Comparison of ENCODE assay signal across 8 mouse cellular contexts in the genomic region with DNA sequence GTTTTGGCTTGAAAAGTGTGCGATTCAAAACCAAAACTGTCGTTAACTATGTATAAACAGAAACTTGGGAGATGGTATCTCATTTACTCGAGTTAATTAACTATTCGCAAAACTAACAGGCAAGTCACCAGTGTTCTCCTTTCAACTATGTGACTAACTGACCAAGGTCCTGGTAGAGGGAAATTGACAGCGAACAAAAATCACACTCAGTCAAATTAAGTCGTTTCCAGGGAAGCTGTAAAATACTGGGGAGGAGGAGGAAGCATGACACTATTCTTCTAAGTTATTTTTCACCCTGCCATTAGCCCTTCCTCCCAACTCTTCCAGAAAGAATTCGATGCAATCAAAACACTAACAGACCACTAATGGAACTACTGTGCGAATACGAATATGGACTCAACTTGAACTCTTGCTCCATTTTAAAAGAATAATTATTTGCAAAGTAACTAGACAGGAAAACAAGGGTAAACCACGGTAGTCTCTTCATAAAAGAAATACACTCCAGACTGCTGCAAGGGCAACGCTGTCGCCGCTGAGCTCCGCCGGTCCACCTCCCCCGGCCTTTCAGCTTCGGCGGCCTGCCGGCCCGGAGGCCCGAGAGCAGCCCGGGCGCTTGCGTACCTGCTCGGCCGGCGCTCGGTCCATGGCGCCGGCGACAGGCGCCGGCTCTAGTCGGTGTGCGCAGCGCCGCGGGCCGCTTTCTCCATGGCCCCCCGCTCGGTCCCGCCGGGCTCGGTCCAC. TPM values are rescaled to one million over a fixed set of nuclear protein-coding genes. Genes with fewer than 3 reads are reported as not detected.
A peak's percentile ranks its signal among the peaks of the same experiment; 100 is the strongest.
DNase-seq lines count a peak whose midpoint lies in the region; ATAC-seq lines count a peak whose summit lies in the region.

No protein-coding gene starts in this region.

- ATAC-seq in kidney, embryonic 14.5 days (ENCODE audit: low FRiP score, low TSS enrichment) = peak; percentile 75; the same call in 1 of the 2 replicates
- 0 out of 2 replicates have a peak, but pooled peaks have one; percentile 30 for ATAC-seq in hindbrain, embryonic 12.5 days (ENCODE audit: low FRiP score)
- peak; percentile 15; the same call in 1 of the 2 replicates for ATAC-seq in midbrain, embryonic 14.5 days (ENCODE audit: low FRiP score, low TSS enrichment)

- peak overlapping the region; percentile 76; the same call in 1 of the 2 replicates for H3K27ac ChIP-seq in kidney, embryonic 14.5 days (ENCODE audit: low read depth, low read length)
- peak overlapping the region; percentile 87 for H3K27ac ChIP-seq in hindbrain, embryonic 12.5 days
- peak overlapping the region; percentile 83 for H3K27ac ChIP-seq in midbrain, embryonic 14.5 days (replicated peaks; ENCODE audit: low read depth, low read length)

- H3K27me3 ChIP-seq in kidney, embryonic 14.5 days (ENCODE audit: control insufficient read depth, insufficient read depth, low read length) = no peaks in the 10 kb centered on the region
- no peaks in the 10 kb centered on the region for H3K27me3 ChIP-seq in hindbrain, embryonic 12.5 days
- no peaks in the 10 kb centered on the region for H3K27me3 ChIP-seq in midbrain, embryonic 14.5 days (ENCODE audit: control insufficient read depth, insufficient read depth, low read length)

- H3K9me3 ChIP-seq in kidney, embryonic 14.5 days (ENCODE audit: control insufficient read depth, low read length) = no peaks in the 10 kb centered on the region
- no peaks in the 10 kb centered on the region for H3K9me3 ChIP-seq in hindbrain, embryonic 12.5 days (replicated peaks)
- no peaks in the 10 kb centered on the region for H3K9me3 ChIP-seq in midbrain, embryonic 14.5 days (ENCODE audit: control insufficient read depth, low read length)

- no peaks in the 10 kb centered on the region for H3K36me3 ChIP-seq in kidney, embryonic 14.5 days (ENCODE audit: control insufficient read depth, insufficient read depth, low read length)
- no peaks in the 10 kb centered on the region for H3K36me3 ChIP-seq in hindbrain, embryonic 12.5 days
- H3K36me3 ChIP-seq in midbrain, embryonic 14.5 days (ENCODE audit: control insufficient read depth, insufficient read depth, low read length) = 0 out of 2 replicates have a peak, but pooled peaks cover 2% of the 10 kb centered on the region

- H3K4me2 ChIP-seq in kidney, embryonic 14.5 days (replicated peaks; ENCODE audit: low read depth, low read length) = peak overlapping the region; percentile 62
- peak overlapping the region; percentile 62 for H3K4me2 ChIP-seq in hindbrain, embryonic 12.5 days (replicated peaks)
- H3K4me2 ChIP-seq in midbrain, embryonic 14.5 days (ENCODE audit: low read length) = peak overlapping the region; percentile 77

- H3K9ac ChIP-seq in kidney, embryonic 14.5 days (ENCODE audit: low read depth, low read length) = peak overlapping the region; percentile 70
- H3K9ac ChIP-seq in hindbrain, embryonic 12.5 days = peak overlapping the region; percentile 92
- peak overlapping the region; percentile 88 for H3K9ac ChIP-seq in midbrain, embryonic 14.5 days (replicated peaks; ENCODE audit: low read length)

- H3K4me3 ChIP-seq in kidney, embryonic 14.5 days (ENCODE audit: low read length) = peak overlapping the region; percentile 64
- H3K4me3 ChIP-seq in hindbrain, embryonic 12.5 days = peak overlapping the region; percentile 92
- H3K4me3 ChIP-seq in midbrain, embryonic 14.5 days (replicated peaks; ENCODE audit: low read depth, low read length) = peak overlapping the region; percentile 81

- peaks cover 19% of the 10 kb centered on the region for H3K4me1 ChIP-seq in kidney, embryonic 14.5 days (ENCODE audit: control insufficient read depth, insufficient read depth, low read length)
- peaks cover 23% of the 10 kb centered on the region for H3K4me1 ChIP-seq in hindbrain, embryonic 12.5 days
- peaks cover 13% of the 10 kb centered on the region for H3K4me1 ChIP-seq in midbrain, embryonic 14.5 days (ENCODE audit: control insufficient read depth, insufficient read depth, low read length)

- no peak for DNase-seq in kidney, postnatal 10 days
- DNase-seq in adipocyte (ENCODE audit: low spot score) = peak; percentile 48
- no peak for DNase-seq in midbrain, embryonic 14.5 days
- DNase-seq in frontal cortex, postnatal 36 days (ENCODE audit: low spot score in 2 of 2) = no peak
- DNase-seq in spleen, postnatal 4 days (ENCODE audit: low spot score in 2 of 2) = no peak
- DNase-seq in thymus, postnatal 25 days = no peak

- 1% methylated on average over 43 of the region's 44 CpGs for WGBS in kidney, embryonic 14.5 days
- 3% methylated on average over 42 of the region's 44 CpGs for WGBS in hindbrain, embryonic 12.5 days
- WGBS in midbrain, embryonic 14.5 days = 4% methylated on average over 44 of the region's 44 CpGs

RNA-seq across cellular contexts. Expression of a gene that starts 0.5 kb away (rescaled TPM):
- 15.7 and 26.7 TPM in 2 replicates for polyA plus RNA-seq in kidney, embryonic 14.5 days (2014; fragmentation: Nextera tagmentation; extraction: Ambion mirVana)
- 32.3 and 33.5 TPM in 2 replicates for polyA plus RNA-seq in hindbrain, embryonic 12.5 days (2016; fragmentation: Nextera tagmentation; extraction: Ambion mirVana)
- 38.3 and 40.2 TPM in 2 replicates for polyA plus RNA-seq in midbrain, embryonic 14.5 days (2014; fragmentation: Nextera tagmentation; extraction: Ambion mirVana)

RNA-seq across cellular contexts. Expression of a gene that starts 58.2 kb away (rescaled TPM):
- 0.76 and 1.6 TPM in 2 replicates for polyA plus RNA-seq in kidney, embryonic 14.5 days (2014; fragmentation: Nextera tagmentation; extraction: Ambion mirVana)
- polyA plus RNA-seq in hindbrain, embryonic 12.5 days (2016; fragmentation: Nextera tagmentation; extraction: Ambion mirVana) = 3.2 and 3.3 TPM in 2 replicates
- polyA plus RNA-seq in midbrain, embryonic 14.5 days (2014; fragmentation: Nextera tagmentation; extraction: Ambion mirVana) = 2.0 and 2.2 TPM in 2 replicates

Comparison
In these comparisons a context has a peak if more than half of its experiments do, and no peak if none do; other contexts are left out.
1. ATAC-seq: peak in every context shown above with its lines; median percentile 75 in kidney, embryonic 14.5 days; 30 in hindbrain, embryonic 12.5 days; 15 in midbrain, embryonic 14.5 days.